Mouse (Mus musculus) midbrain, embryonic 13.5 days (tissue): ENCODE measurements around the gene Klf13. TPM values are rescaled to one million over a fixed set of nuclear protein-coding genes. Genes with fewer than 3 reads are reported as not detected.

ENCODE experiments used
- ATAC-seq: fragments of 200-750 bp; cut with Nextera tagmentation; 2 replicates; pipeline ENCODE4 v1.8.0; 2017; ENCODE audit warnings: mild to moderate bottlenecking, moderate TSS enrichment, moderate library complexity
- H3K27ac ChIP-seq: fragments of 300-500 bp; sonication (generic); 2 replicates; pipeline ENCODE4 v1.5.1; 2015; ENCODE audit warnings: inconsistent platforms, mild to moderate bottlenecking, moderate library complexity
- H3K27me3 ChIP-seq: fragments of 300-500 bp; sonication (generic); 2 replicates; pipeline ENCODE4 v1.6.1; 2015; ENCODE audit warnings: mild to moderate bottlenecking, inconsistent platforms
- H3K36me3 ChIP-seq: fragments of 300-500 bp; sonication (generic); 2 replicates; pipeline ENCODE4 v1.6.1; 2015; ENCODE audit warnings: mild to moderate bottlenecking, inconsistent platforms
- H3K4me1 ChIP-seq: fragments of 300-500 bp; sonication (generic); replicated peaks from 2 replicates; pipeline ENCODE4 v1.6.1; 2015; ENCODE audit warnings: inconsistent platforms
- H3K4me2 ChIP-seq: fragments of 300-500 bp; sonication (generic); replicated peaks from 2 replicates; pipeline ENCODE4 v1.6.1; 2015; ENCODE audit warnings: moderate library complexity, mild to moderate bottlenecking, inconsistent platforms
- H3K4me3 ChIP-seq: fragments of 300-500 bp; sonication (generic); replicated peaks from 2 replicates; pipeline ENCODE4 v1.5.1; 2015; ENCODE audit warnings: mild to moderate bottlenecking, inconsistent platforms
- H3K9ac ChIP-seq: fragments of 300-500 bp; sonication (generic); replicated peaks from 2 replicates; pipeline ENCODE4 v1.6.1; 2015; ENCODE audit warnings: mild to moderate bottlenecking, inconsistent platforms
- H3K9me3 ChIP-seq: fragments of 300-500 bp; sonication (generic); 2 replicates; pipeline ENCODE4 v1.6.1; 2016; ENCODE audit warnings: mild to moderate bottlenecking, inconsistent platforms
- WGBS: fragments of 180-500 bp; shearing (Covaris S2); methylation state at CpG from one replicate; pipeline ENCODE4 v1.1.7; 2015; 5-methylcytosine and 5-hydroxymethylcytosine counted together
- polyA plus RNA-seq: library from polyadenylated mRNA; unstranded; fragments of >200 nt; fragmentation: Nextera tagmentation; extraction: Ambion mirVana; gene quantifications from 2 replicates; pipeline ENCODE4 v1.2.1, GENCODE M21; 2015

Gene Klf13
- polyA plus RNA-seq, 1 experiment from 2014 or later = 24.7 TPM

GRCm38 (mm10) chr7:63897655-63898054, 41.1 kb downstream of the Klf13 start:
- no peak for ATAC-seq
- Histone ChIP-seq H3K4me1 (peaks cover 65% of the 10 kb centered on the region), H3K4me3 (no peak overlapping the region), H3K27ac (no peak overlapping the region), H3K4me2 (peak overlapping the region; percentile 61), H3K9ac (peak overlapping the region; percentile 50), H3K36me3 (no peaks in the 10 kb centered on the region), H3K9me3 (no peaks in the 10 kb centered on the region), H3K27me3 (no peaks in the 10 kb centered on the region)
- 56% methylated on average over 3 of the region's 3 CpGs for WGBS

- peak; percentile 87 for ATAC-seq
- Histone ChIP-seq H3K4me1 (peaks cover 63% of the 10 kb centered on the region), H3K27ac (0 out of 2 replicates have a peak overlapping the region, but pooled peaks have one; percentile 7), H3K4me2 (peak overlapping the region; percentile 61), H3K27me3 (no peaks in the 10 kb centered on the region), H3K36me3 (no peaks in the 10 kb centered on the region), H3K9ac (peak overlapping the region; percentile 50), H3K4me3 (peak overlapping the region; percentile 33), H3K9me3 (no peaks in the 10 kb centered on the region)
- WGBS = under 1% methylated on average over 22 of the region's 22 CpGs
These were observed 41.7 kb downstream of the Klf13 start for GRCm38 (mm10) chr7:63896968-63897468.

- Histone ChIP-seq H3K9me3 (no peaks in the 10 kb centered on the region), H3K27ac (0 out of 2 replicates have a peak overlapping the region, but pooled peaks have one; percentile 7), H3K4me1 (peaks cover 57% of the 10 kb centered on the region), H3K4me3 (peak overlapping the region; percentile 33), H3K9ac (peak overlapping the region; percentile 50), H3K36me3 (peaks cover 2% of the 10 kb centered on the region), H3K27me3 (no peaks in the 10 kb centered on the region), H3K4me2 (peak overlapping the region; percentile 61)
- WGBS = 17% methylated on average over 17 of the region's 17 CpGs
- peak; percentile 22; the same call in 1 of the 2 replicates for ATAC-seq
These were observed 42.3 kb downstream of the Klf13 start for GRCm38 (mm10) chr7:63896276-63896967.

- no peak overlapping the region for H3K9ac ChIP-seq
These were observed 43.5 kb downstream of the Klf13 start for GRCm38 (mm10) chr7:63895223-63895622.

GRCm38 (mm10) chr7:63894662-63895061, 44.1 kb downstream of the Klf13 start:
- H3K27ac ChIP-seq = no peak overlapping the region
- WGBS = 79% methylated on average over 4 of the region's 4 CpGs
- no peaks in the 10 kb centered on the region for H3K9me3 ChIP-seq
- no peaks in the 10 kb centered on the region for H3K27me3 ChIP-seq
- H3K4me2 ChIP-seq = no peak overlapping the region
- H3K4me3 ChIP-seq = no peak overlapping the region
- ATAC-seq = no peak
- peaks cover 46% of the 10 kb centered on the region for H3K4me1 ChIP-seq
- H3K36me3 ChIP-seq = peaks cover 19% of the 10 kb centered on the region
- no peak overlapping the region for H3K9ac ChIP-seq

More at GRCm38 (mm10) chr7:63895223-63895622, 43.5 kb downstream of the Klf13 start:
- Histone ChIP-seq H3K4me3 (no peak overlapping the region), H3K36me3 (peaks cover 13% of the 10 kb centered on the region), H3K4me2 (no peak overlapping the region), H3K27me3 (no peaks in the 10 kb centered on the region), H3K4me1 (peaks cover 46% of the 10 kb centered on the region), H3K9me3 (no peaks in the 10 kb centered on the region), H3K27ac (no peak overlapping the region)
- ATAC-seq = no peak
- WGBS = 93% methylated on average over 3 of the region's 3 CpGs

GRCm38 (mm10) chr7:63893729-63894128, 45.0 kb downstream of the Klf13 start:
- WGBS = 47% methylated on average over 4 of the region's 4 CpGs
- Histone ChIP-seq H3K4me1 (peaks cover 53% of the 10 kb centered on the region), H3K9ac (no peak overlapping the region), H3K36me3 (peaks cover 27% of the 10 kb centered on the region), H3K4me2 (no peak overlapping the region), H3K9me3 (no peaks in the 10 kb centered on the region), H3K27me3 (no peaks in the 10 kb centered on the region), H3K27ac (0 out of 2 replicates have a peak overlapping the region, but pooled peaks have one; percentile 53), H3K4me3 (no peak overlapping the region)
- no peak for ATAC-seq

- Histone ChIP-seq H3K4me1 (peaks cover 52% of the 10 kb centered on the region), H3K27ac (peak overlapping the region; percentile 53; the same call in 1 of the 2 replicates), H3K9me3 (no peaks in the 10 kb centered on the region), H3K36me3 (peaks cover 28% of the 10 kb centered on the region), H3K27me3 (no peaks in the 10 kb centered on the region), H3K9ac (no peak overlapping the region), H3K4me2 (no peak overlapping the region), H3K4me3 (no peak overlapping the region)
- ATAC-seq = no peak
- 76% methylated on average over 5 of the region's 5 CpGs for WGBS
These were observed 45.5 kb downstream of the Klf13 start for GRCm38 (mm10) chr7:63893201-63893600.

- ATAC-seq = no peak
- no peak overlapping the region for H3K9ac ChIP-seq
- peaks cover 34% of the 10 kb centered on the region for H3K36me3 ChIP-seq
- no peak overlapping the region for H3K4me2 ChIP-seq
- no peaks in the 10 kb centered on the region for H3K9me3 ChIP-seq
- 84% methylated on average over 43 of the region's 43 CpGs for WGBS
- H3K27me3 ChIP-seq = no peaks in the 10 kb centered on the region
- H3K4me3 ChIP-seq = no peak overlapping the region
- H3K27ac ChIP-seq = no peak overlapping the region
- H3K4me1 ChIP-seq = peaks cover 36% of the 10 kb centered on the region
These were observed 47.1 kb downstream of the Klf13 start for GRCm38 (mm10) chr7:63891488-63892075.

- H3K36me3 ChIP-seq = peaks cover 34% of the 10 kb centered on the region
- no peaks in the 10 kb centered on the region for H3K9me3 ChIP-seq
- no peak overlapping the region for H3K4me2 ChIP-seq
- 66% methylated on average over 9 of the region's 9 CpGs for WGBS
- no peak overlapping the region for H3K4me3 ChIP-seq
- H3K27ac ChIP-seq = no peak overlapping the region
- ATAC-seq = no peak
- H3K9ac ChIP-seq = no peak overlapping the region
- peaks cover 18% of the 10 kb centered on the region for H3K4me1 ChIP-seq
- H3K27me3 ChIP-seq = no peaks in the 10 kb centered on the region
These were observed 49.4 kb downstream of the Klf13 start for GRCm38 (mm10) chr7:63889116-63889975.

GRCm38 (mm10) chr7:63888674-63889073, 50.0 kb downstream of the Klf13 start:
- ATAC-seq = no peak
- no peaks in the 10 kb centered on the region for H3K9me3 ChIP-seq
- H3K4me3 ChIP-seq = no peak overlapping the region
- no peaks in the 10 kb centered on the region for H3K27me3 ChIP-seq
- 84% methylated on average over 6 of the region's 6 CpGs for WGBS
- H3K4me2 ChIP-seq = no peak overlapping the region
- no peak overlapping the region for H3K27ac ChIP-seq
- no peak overlapping the region for H3K9ac ChIP-seq
- H3K36me3 ChIP-seq = peaks cover 34% of the 10 kb centered on the region
- peaks cover 15% of the 10 kb centered on the region for H3K4me1 ChIP-seq

GRCm38 (mm10) chr7:63887602-63888123, 51.1 kb downstream of the Klf13 start:
- ATAC-seq = no peak
- H3K4me1 ChIP-seq = peaks cover 7% of the 10 kb centered on the region
- no peak overlapping the region for H3K27ac ChIP-seq
- peaks cover 34% of the 10 kb centered on the region for H3K36me3 ChIP-seq
- H3K9me3 ChIP-seq = no peaks in the 10 kb centered on the region
- H3K9ac ChIP-seq = no peak overlapping the region
- H3K4me3 ChIP-seq = no peak overlapping the region
- 92% methylated on average over 10 of the region's 10 CpGs for WGBS
- H3K27me3 ChIP-seq = no peaks in the 10 kb centered on the region
- no peak overlapping the region for H3K4me2 ChIP-seq
